Mouse (Mus musculus) MEL (cell line): ENCODE measurements at regions not wholly inside any gene's neighbourhood (a gene's known extent, or its start where the extent isn't known, plus 50 kb on each side); places are given as distances from the start of the nearest gene placed in this dataset.

Experiments used
- DNase-seq: peaks from one replicate; pipeline ENCODE4 v3.0.0; 2011; ENCODE audit warnings: low read depth, low spot score
- H3K27ac ChIP-seq: 2 replicates; pipeline ENCODE4 v1.5.1; 2012; ENCODE audit warnings: low read depth, mild to moderate bottlenecking, control low read depth, low read length, moderate library complexity; ENCODE audit not compliant: control insufficient read depth
- H3K27me3 ChIP-seq, 2 experiments: fragments of 150-350 bp in 1 of 2; sonication (generic) in 1 of 2; 2 replicates each; pipeline ENCODE4 v1.6.1; 2012; ENCODE audit warnings: low read length in 2 of 2, mild to moderate bottlenecking in 2 of 2, improper control_type of control experiment in 1 of 2, moderate library complexity in 1 of 2; ENCODE audit not compliant: insufficient read depth in 2 of 2, control insufficient read depth in 1 of 2
- H3K36me3 ChIP-seq, 2 experiments: 2 replicates each; pipeline ENCODE4 v1.6.1; 2012 to 2014; ENCODE audit warnings: low read length in 2 of 2, improper control_type of control experiment in 1 of 2, inconsistent platforms in 1 of 2, mild to moderate bottlenecking in 1 of 2; ENCODE audit not compliant: insufficient read depth in 2 of 2, control insufficient read depth in 1 of 2
- H3K4me1 ChIP-seq, 2 experiments: fragments of 150-350 bp in 1 of 2; sonication (generic) in 1 of 2; 2 replicates each; pipeline ENCODE4 v1.6.1; 2012; ENCODE audit warnings: low read length in 2 of 2, improper control_type of control experiment in 1 of 2, mild to moderate bottlenecking in 1 of 2; ENCODE audit not compliant: insufficient read depth in 2 of 2, control insufficient read depth in 1 of 2
- H3K4me3 ChIP-seq, 2 experiments: fragments of 150-350 bp in 1 of 2; sonication (generic) in 1 of 2; 2 replicates each; pipeline ENCODE4 v1.5.1; 2012; ENCODE audit warnings: low read depth in 2 of 2, low read length in 2 of 2, mild to moderate bottlenecking in 2 of 2, moderate library complexity in 2 of 2, control low read depth in 1 of 2, improper control_type of control experiment in 1 of 2; ENCODE audit not compliant: control insufficient read depth in 1 of 2, insufficient read depth in 1 of 2
- H3K79me2 ChIP-seq: 2 replicates; pipeline ENCODE4 v1.6.1; 2012; ENCODE audit warnings: mild to moderate bottlenecking, low read length, moderate library complexity; ENCODE audit not compliant: control insufficient read depth, poor library complexity, insufficient read depth
- H3K9ac ChIP-seq: 2 replicates; pipeline ENCODE4 v1.6.1; 2012; ENCODE audit warnings: low read depth, mild to moderate bottlenecking, control low read depth, low read length, moderate library complexity; ENCODE audit not compliant: control insufficient read depth, poor library complexity, severe bottlenecking
- H3K9me3 ChIP-seq: fragments of 150-350 bp; sonication (generic); replicated peaks from 2 replicates; pipeline ENCODE4 v1.6.1; 2012; ENCODE audit warnings: mild to moderate bottlenecking, low read length, improper control_type of control experiment, moderate library complexity; ENCODE audit not compliant: insufficient read depth
- BHLHE40 ChIP-seq: IDR thresholded peaks from 2 replicates; pipeline ENCODE4 v1.6.1; 2012; ENCODE audit warnings: low read depth, mild to moderate bottlenecking, inconsistent platforms, low read length, improper control_type of control experiment, borderline replicate concordance
- CHD1 ChIP-seq: IDR thresholded peaks from 2 replicates; pipeline ENCODE4 v1.6.1; 2012; ENCODE audit warnings: low read depth, mild to moderate bottlenecking, inconsistent platforms, low read length, improper control_type of control experiment
- CHD2 ChIP-seq: IDR thresholded peaks from 2 replicates; pipeline ENCODE4 v1.6.1; 2011; ENCODE audit warnings: low read length, improper control_type of control experiment
- CTCF ChIP-seq, 3 experiments: IDR thresholded peaks in 2 of 3; conservative IDR thresholded peaks in 1 of 3; 2 replicates each; pipeline ENCODE4 v1.5.1; 2011 to 2012; ENCODE audit warnings: low read length in 3 of 3, low read depth in 2 of 3, mild to moderate bottlenecking in 2 of 3, improper control_type of control experiment in 1 of 3, inconsistent platforms in 1 of 3, mixed read lengths in 1 of 3, moderate library complexity in 1 of 3; ENCODE audit not compliant: control insufficient read depth in 1 of 3, insufficient read depth in 1 of 3, poor library complexity in 1 of 3, severe bottlenecking in 1 of 3
- ELF1 ChIP-seq: IDR thresholded peaks from 2 replicates; pipeline ENCODE4 v1.6.1; 2014; ENCODE audit warnings: low read depth, mild to moderate bottlenecking, inconsistent platforms, low read length, improper control_type of control experiment, moderate library complexity
- EP300 ChIP-seq, 2 experiments: IDR thresholded peaks; 2 replicates each; pipeline ENCODE4 v1.6.1; 2011; ENCODE audit warnings: improper control_type of control experiment in 2 of 2, low read length in 2 of 2, low read depth in 1 of 2, mild to moderate bottlenecking in 1 of 2
- GATA1 ChIP-seq: IDR thresholded peaks from 2 replicates; pipeline ENCODE4 v1.6.1; 2011; ENCODE audit warnings: low read depth, low read length, improper control_type of control experiment
- HCFC1 ChIP-seq: IDR thresholded peaks from 2 replicates; pipeline ENCODE4 v1.6.1; 2012; ENCODE audit warnings: low read depth, mild to moderate bottlenecking, inconsistent platforms, low read length, improper control_type of control experiment, moderate library complexity
- KAT2A ChIP-seq: conservative IDR thresholded peaks from 2 replicates; pipeline ENCODE4 v1.6.1; 2012; ENCODE audit warnings: low read depth, low read length, improper control_type of control experiment, inconsistent platforms
- MAX ChIP-seq: IDR thresholded peaks from 2 replicates; pipeline ENCODE4 v1.6.1; 2011; ENCODE audit warnings: low read length, improper control_type of control experiment
- MAZ ChIP-seq: IDR thresholded peaks from 2 replicates; pipeline ENCODE4 v1.6.1; 2012; ENCODE audit warnings: low read depth, mild to moderate bottlenecking, inconsistent platforms, low read length, improper control_type of control experiment
- MEF2A ChIP-seq: IDR thresholded peaks from 2 replicates; pipeline ENCODE4 v1.6.1; 2014; ENCODE audit warnings: low read depth, mild to moderate bottlenecking, inconsistent platforms, low read length, improper control_type of control experiment; ENCODE audit not compliant: poor library complexity, insufficient replicate concordance, severe bottlenecking; ENCODE audit errors: extremely low read depth
- MXI1 ChIP-seq: IDR thresholded peaks from 2 replicates; pipeline ENCODE4 v1.6.1; 2011; ENCODE audit warnings: mild to moderate bottlenecking, low read depth, low read length, improper control_type of control experiment
- POLR2A ChIP-seq, 2 experiments: IDR thresholded peaks; 2 replicates each; pipeline ENCODE4 v1.6.1; 2011 to 2012; ENCODE audit warnings: low read length in 2 of 2, mild to moderate bottlenecking in 2 of 2, control low read depth in 1 of 2, improper control_type of control experiment in 1 of 2, low read depth in 1 of 2, moderate library complexity in 1 of 2; ENCODE audit not compliant: control insufficient read depth in 1 of 2, insufficient read depth in 1 of 2, poor library complexity in 1 of 2
- POLR2AphosphoS2 ChIP-seq: IDR thresholded peaks from 2 replicates; pipeline ENCODE4 v1.6.1; 2011; ENCODE audit warnings: low read length, improper control_type of control experiment
- SMC3 ChIP-seq: IDR thresholded peaks from 2 replicates; pipeline ENCODE4 v1.6.1; 2011; ENCODE audit warnings: low read depth, low read length, improper control_type of control experiment
- TAL1 ChIP-seq: IDR thresholded peaks from 2 replicates; pipeline ENCODE4 v1.6.1; 2012; ENCODE audit warnings: mild to moderate bottlenecking, inconsistent platforms, low read length, moderate library complexity, mixed read lengths
- TBP ChIP-seq: IDR thresholded peaks from 2 replicates; pipeline ENCODE4 v1.8.0; 2011; ENCODE audit warnings: low read depth, low read length, improper control_type of control experiment
- TCF12 ChIP-seq: IDR thresholded peaks from 2 replicates; pipeline ENCODE4 v1.6.1; 2014; ENCODE audit warnings: low read depth, mild to moderate bottlenecking, inconsistent platforms, low read length, improper control_type of control experiment, moderate library complexity
- UBTF ChIP-seq: IDR thresholded peaks from 2 replicates; pipeline ENCODE4 v1.6.1; 2012; ENCODE audit warnings: low read depth, mild to moderate bottlenecking, inconsistent platforms, low read length, improper control_type of control experiment, moderate library complexity, borderline replicate concordance; ENCODE audit not compliant: insufficient read depth
- ZC3H11A ChIP-seq: IDR thresholded peaks from 2 replicates; pipeline ENCODE4 v1.6.1; 2012; ENCODE audit warnings: low read depth, mild to moderate bottlenecking, inconsistent platforms, low read length, improper control_type of control experiment
- ZMIZ1 ChIP-seq: IDR thresholded peaks from 2 replicates; pipeline ENCODE4 v1.6.1; 2012; ENCODE audit warnings: low read depth, mild to moderate bottlenecking, inconsistent platforms, low read length, improper control_type of control experiment, moderate library complexity

DNA sequence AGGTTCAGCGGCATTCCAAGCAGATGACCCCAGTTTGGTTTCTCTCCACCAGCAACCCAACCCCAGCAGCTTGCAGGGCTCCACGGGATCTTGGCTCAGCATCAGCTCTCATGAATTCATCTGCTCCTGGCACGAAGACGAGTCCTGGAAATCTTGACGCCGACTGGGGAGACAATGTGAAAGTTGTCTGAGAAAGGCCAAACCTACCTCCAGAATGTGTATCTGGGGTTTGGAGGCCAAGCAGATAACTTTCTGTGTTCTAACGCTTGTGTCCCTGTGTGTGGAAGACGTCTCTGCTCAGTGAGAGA lies 58.3 kb upstream of the Gm11983 start:
- H3K9me3 ChIP-seq: no peaks in the 10 kb centered on the region
- no peaks in the 10 kb centered on the region for H3K79me2 ChIP-seq
- H3K36me3 ChIP-seq: no peaks in the 10 kb centered on the region
- H3K4me1 ChIP-seq: no peaks in the 10 kb centered on the region
- H3K9ac ChIP-seq: no peak overlapping the region
- no peak overlapping the region for H3K4me3 ChIP-seq
- no peaks in the 10 kb centered on the region for H3K27me3 ChIP-seq
- DNase-seq: no peak
- TF ChIP-seq BHLHE40 (no peak), ZMIZ1 (no peak), MXI1 (no peak), TBP (no peak), HCFC1 (no peak), ELF1 (no peak), SMC3 (no peak)
- no peak overlapping the region for H3K27ac ChIP-seq

DNA sequence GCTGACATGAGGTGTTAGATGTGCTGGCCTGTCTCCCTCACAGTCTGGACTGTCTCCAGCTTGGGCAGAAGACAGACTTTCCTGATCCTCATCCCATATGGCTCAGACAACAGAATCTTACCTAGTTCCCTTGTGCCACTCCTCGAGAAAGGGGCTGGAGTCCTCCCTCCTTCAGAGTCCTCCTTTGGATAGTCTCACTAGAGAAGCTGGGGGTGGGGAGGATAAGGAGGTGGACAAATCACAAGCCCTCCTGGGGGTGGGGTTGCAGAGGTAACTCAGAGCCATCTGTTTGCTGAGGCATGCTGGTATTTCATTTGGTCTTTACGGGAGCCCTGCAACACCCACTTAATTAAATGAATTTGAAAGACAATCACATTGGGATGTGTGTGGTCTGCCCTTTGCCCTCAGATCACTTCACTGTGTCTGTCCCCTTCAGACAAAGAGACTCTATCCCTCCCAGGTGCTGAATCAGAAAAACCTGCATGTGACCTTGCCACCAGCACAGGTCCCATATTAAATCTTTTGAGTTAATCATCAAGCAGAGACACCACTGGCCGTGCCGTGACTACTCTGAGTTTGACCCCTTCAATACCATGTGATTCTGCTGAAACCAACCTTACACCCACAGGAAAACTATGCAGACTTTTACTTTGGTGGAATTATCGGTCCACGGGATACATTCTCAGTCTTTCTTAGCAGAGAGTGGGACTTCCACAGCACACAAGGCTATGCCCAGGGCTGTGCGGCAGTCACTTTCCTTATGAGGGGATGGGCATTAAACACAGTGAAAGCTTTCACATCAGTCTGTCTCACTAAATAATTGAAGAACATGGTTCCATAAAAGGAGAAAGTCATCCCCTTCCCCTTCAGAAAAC lies 57.7 kb upstream of the Gm11983 start:
- no peak overlapping the region for H3K4me3 ChIP-seq
- no peaks in the 10 kb centered on the region for H3K36me3 ChIP-seq
- H3K4me1 ChIP-seq: no peaks in the 10 kb centered on the region
- no peak overlapping the region for H3K27ac ChIP-seq
- no peaks in the 10 kb centered on the region for H3K79me2 ChIP-seq
- no peak overlapping the region for H3K9ac ChIP-seq
- DNase-seq: no peak
- no peaks in the 10 kb centered on the region for H3K27me3 ChIP-seq
- no peak for TF ChIP-seq MAZ
- no peak for TF ChIP-seq GATA1
- TF ChIP-seq TCF12: no peak
- no peak for TF ChIP-seq TAL1
- no peak for TF ChIP-seq EP300 (IDR thresholded peaks at IDR 0.05; ENCODE audit: low read depth in 1 of 2, low read length in 2 of 2)
- no peak for TF ChIP-seq HCFC1
- no peak for TF ChIP-seq CHD1
- TF ChIP-seq ZC3H11A: no peak
- TF ChIP-seq ELF1: no peak
- no peak for TF ChIP-seq UBTF
- TF ChIP-seq MXI1: no peak
- no peak for TF ChIP-seq POLR2A (IDR thresholded peaks at IDR 0.05; ENCODE audit: control insufficient read depth in 1 of 2, insufficient read depth in 1 of 2, low read depth in 1 of 2, low read length in 2 of 2, poor library complexity in 1 of 2)
- TF ChIP-seq MAX: no peak
- TF ChIP-seq MEF2A: no peak
- TF ChIP-seq TBP: no peak
- no peak for TF ChIP-seq BHLHE40
- no peak for TF ChIP-seq CHD2
- TF ChIP-seq CTCF (IDR thresholded peaks at IDR 0.05 in 2 of 3, conservative IDR thresholded peaks at IDR 0.05 in 1 of 3; ENCODE audit: control insufficient read depth in 1 of 3, insufficient read depth in 1 of 3, low read depth in 2 of 3, low read length in 3 of 3, poor library complexity in 1 of 3, severe bottlenecking in 1 of 3): no peak
- no peak for TF ChIP-seq KAT2A
- no peak for TF ChIP-seq POLR2AphosphoS2
- H3K9me3 ChIP-seq: no peaks in the 10 kb centered on the region
